Mouse (Mus musculus): ENCODE results near the gene Olfr45. TPM values are rescaled to one million over a fixed set of nuclear protein-coding genes. Genes with fewer than 3 reads are reported as not detected.
"Not testable (repeated sequence)": the region's sequence is repeated elsewhere in the genome, so short reads cannot be mapped to it uniquely, and the experiment has no call there.

Gene Olfr45
- not detected in 2 replicates for polyA plus RNA-seq (2015; fragmentation: Nextera tagmentation; extraction: Ambion mirVana)

DNA sequence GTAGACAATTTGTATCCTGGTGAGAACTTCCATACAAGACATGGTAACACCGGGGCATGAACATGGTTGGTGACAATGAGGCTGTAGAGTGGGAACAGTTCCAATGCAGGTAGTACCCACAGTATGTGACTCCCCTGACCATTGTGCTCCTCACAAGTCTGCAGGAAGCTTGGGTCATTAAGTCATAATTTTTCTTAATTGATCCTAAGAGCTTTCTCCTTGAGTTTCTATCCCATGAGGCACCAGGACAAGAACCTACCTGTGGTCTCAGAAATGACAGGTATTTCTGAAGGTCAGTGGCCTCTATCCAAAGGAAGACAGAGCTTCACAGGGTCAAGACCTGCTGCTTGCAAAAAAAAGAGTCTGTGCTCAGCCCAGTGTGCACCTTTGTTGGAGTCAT lies at the start of gene Olfr45:
Gene Olfr45 (plus strand): TSS at position 301 of the 400 bp plus-strand sequence.
- no peak within 1 kb of the TSS for H3K4me2 ChIP-seq
- no peak for ATAC-seq (ENCODE audit: low FRiP score, low read depth)
- no peaks in the 10 kb centered on the region for H3K27me3 ChIP-seq
- H3K36me3 ChIP-seq = no peaks in the 10 kb centered on the region
- WGBS = 93% methylated on average over 1 of the region's 1 CpGs
- no peak within 1 kb of the TSS for H3K27ac ChIP-seq (replicated peaks)
- no peak within 1 kb of the TSS for H3K9ac ChIP-seq
- no peak within 1 kb of the TSS for H3K4me3 ChIP-seq
- H3K4me1 ChIP-seq (replicated peaks) = no peaks in the 10 kb centered on the region
- no peaks in the 10 kb centered on the region for H3K9me3 ChIP-seq

DNA sequence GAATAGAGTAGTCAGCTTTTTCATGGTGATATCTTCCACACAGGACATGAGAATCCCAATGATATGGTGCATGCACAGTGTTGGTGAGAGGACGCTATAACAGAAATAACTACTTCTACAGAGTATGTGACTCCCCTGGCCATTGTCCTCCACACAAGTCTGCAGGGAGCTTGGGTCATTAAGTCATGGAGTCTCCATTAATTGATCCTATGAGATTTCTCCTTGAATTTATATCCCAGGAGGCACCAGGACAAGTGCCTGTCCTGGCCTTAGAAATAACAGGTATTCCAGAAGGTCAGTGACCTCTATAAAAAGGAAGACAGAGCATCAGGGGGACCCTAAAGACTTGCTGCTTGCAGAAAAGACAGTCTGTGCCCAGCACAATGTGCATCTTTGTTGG lies 35.6 kb upstream of the Olfr45 start, which contains the start of gene Olfr53:
Gene Olfr53 (plus strand): TSS at position 301 of the 400 bp plus-strand sequence.
- Histone ChIP-seq H3K9ac (no peak within 1 kb of the TSS), H3K27me3 (no peaks in the 10 kb centered on the region), H3K36me3 (no peaks in the 10 kb centered on the region), H3K9me3 (no peaks in the 10 kb centered on the region), H3K4me3 (no peak within 1 kb of the TSS), H3K27ac (replicated peaks) (no peak within 1 kb of the TSS), H3K4me1 (replicated peaks) (no peaks in the 10 kb centered on the region), H3K4me2 (no peak within 1 kb of the TSS)
- ATAC-seq (ENCODE audit: low FRiP score, low read depth) = no peak
- 84% methylated on average over 1 of the region's 1 CpGs for WGBS

DNA sequence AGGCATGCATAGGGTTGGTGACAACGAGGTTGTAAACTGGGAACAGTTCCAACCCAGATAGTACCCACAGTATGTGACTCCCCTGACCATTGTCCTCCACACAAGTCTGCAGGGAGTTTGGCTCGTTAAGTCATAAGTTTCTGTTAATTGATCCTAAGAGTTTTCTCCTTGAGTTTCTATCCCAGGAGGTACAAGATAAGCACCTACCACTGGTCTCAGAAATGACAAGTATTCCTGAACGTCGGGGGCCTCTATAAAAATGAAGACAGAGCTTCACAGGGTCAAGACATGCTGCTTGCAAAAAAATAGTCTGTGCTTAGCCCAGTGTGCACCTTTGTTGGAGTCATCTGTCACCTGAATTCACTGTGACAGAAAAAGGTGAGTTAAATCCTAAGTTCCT lies 22.1 kb upstream of the Olfr45 start, which contains the start of gene Olfr539:
Gene Olfr539 (plus strand): TSS at position 301 of the 400 bp plus-strand sequence.
- no peaks in the 10 kb centered on the region for H3K4me1 ChIP-seq (replicated peaks)
- H3K27ac ChIP-seq (replicated peaks) = no peak within 1 kb of the TSS
- no peaks in the 10 kb centered on the region for H3K36me3 ChIP-seq
- H3K4me3 ChIP-seq = no peak within 1 kb of the TSS
- 77% methylated on average over 4 of the region's 4 CpGs for WGBS
- H3K9ac ChIP-seq = no peak within 1 kb of the TSS
- no peaks in the 10 kb centered on the region for H3K9me3 ChIP-seq
- H3K4me2 ChIP-seq = no peak within 1 kb of the TSS
- no peaks in the 10 kb centered on the region for H3K27me3 ChIP-seq
- ATAC-seq (ENCODE audit: low FRiP score, low read depth) = no peak

DNA sequence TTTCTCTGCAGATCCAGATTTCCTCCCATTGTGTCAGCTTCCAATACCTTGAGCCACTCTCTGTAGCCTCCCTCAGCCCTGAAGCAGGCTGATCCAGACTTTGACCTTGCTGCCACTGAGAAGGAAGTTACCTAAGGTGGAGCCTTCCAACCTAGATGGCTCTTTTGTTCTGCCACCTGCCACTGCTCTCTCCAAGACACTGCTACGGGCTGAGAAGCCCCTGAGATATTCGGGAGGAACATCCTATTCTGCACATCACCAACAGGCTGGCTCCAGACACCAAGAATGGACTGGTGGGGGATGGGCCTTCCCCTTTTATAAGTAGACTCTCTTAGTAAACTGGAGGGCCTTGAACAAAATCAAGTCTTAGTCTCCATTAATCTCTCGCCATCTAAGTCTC lies 11.1 kb upstream of the Olfr45 start:
- H3K4me3 ChIP-seq; H3K4me1 ChIP-seq (replicated peaks); H3K9ac ChIP-seq; H3K4me2 ChIP-seq; H3K36me3 ChIP-seq; H3K9me3 ChIP-seq; H3K27ac ChIP-seq (replicated peaks); ATAC-seq (ENCODE audit: low FRiP score, low read depth); H3K27me3 ChIP-seq: not testable (repeated sequence)
- WGBS = 91% methylated on average over 3 of the region's 3 CpGs

DNA sequence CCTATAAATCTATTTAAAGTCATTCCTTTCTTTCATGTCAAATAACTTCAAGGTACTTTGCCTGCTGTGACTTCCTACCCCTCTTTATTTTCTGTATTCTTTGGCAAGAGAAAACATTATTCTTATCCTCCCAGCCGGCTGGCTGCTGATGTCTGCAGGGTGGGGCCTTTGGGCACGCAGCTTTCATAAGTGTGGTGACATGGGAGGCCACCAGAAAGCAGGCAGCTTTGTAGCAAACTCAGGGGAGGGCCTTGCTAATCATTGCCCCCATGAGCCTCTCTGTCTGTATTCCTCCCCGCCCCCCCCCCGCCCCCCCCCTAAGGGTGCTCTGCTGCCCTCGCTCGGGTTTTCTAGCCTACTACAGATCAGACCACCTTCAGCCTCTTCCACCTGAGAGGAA lies 5.9 kb upstream of the Olfr45 start:
- Histone ChIP-seq H3K27me3 (no peaks in the 10 kb centered on the region), H3K4me3 (peak overlapping the region; percentile 23), H3K4me1 (replicated peaks) (0 out of 2 replicates have a peak, but pooled peaks cover 5% of the 10 kb centered on the region), H3K27ac (replicated peaks) (no peak overlapping the region), H3K9me3 (peaks cover 6% of the 10 kb centered on the region; the same call in 1 of the 2 replicates), H3K36me3 (no peaks in the 10 kb centered on the region), H3K9ac (0 out of 2 replicates have a peak overlapping the region, but pooled peaks have one; percentile 4), H3K4me2 (peak overlapping the region; percentile 51)
- 3% methylated on average over 5 of the region's 6 CpGs for WGBS
- ATAC-seq (ENCODE audit: low FRiP score, low read depth) = no peak

DNA sequence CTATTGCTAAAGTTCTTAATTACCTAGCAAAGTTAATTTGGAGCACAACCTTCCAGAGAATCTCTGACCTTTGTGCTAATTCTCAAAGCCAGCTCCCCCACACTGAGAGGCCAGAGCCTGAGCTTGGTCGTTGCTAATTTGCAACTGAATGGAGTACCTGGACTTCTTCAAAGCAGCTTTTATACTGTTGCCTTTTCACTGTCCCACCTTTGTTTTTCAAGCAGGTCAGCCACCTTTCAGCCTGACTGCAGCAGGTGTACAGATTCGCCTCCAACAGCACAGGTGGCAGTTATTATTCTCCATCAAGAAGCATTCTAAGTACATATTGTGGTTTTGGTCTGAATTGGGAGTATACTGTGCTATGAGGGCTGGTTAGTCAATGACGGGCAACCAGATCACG lies 2.2 kb upstream of the Olfr45 start:
- not testable (repeated sequence) for ATAC-seq (ENCODE audit: low FRiP score, low read depth); H3K9me3 ChIP-seq; H3K27me3 ChIP-seq; H3K9ac ChIP-seq; H3K36me3 ChIP-seq; H3K4me1 ChIP-seq (replicated peaks); H3K4me3 ChIP-seq; H3K27ac ChIP-seq (replicated peaks); H3K4me2 ChIP-seq
- WGBS = 67% methylated on average over 4 of the region's 4 CpGs

DNA sequence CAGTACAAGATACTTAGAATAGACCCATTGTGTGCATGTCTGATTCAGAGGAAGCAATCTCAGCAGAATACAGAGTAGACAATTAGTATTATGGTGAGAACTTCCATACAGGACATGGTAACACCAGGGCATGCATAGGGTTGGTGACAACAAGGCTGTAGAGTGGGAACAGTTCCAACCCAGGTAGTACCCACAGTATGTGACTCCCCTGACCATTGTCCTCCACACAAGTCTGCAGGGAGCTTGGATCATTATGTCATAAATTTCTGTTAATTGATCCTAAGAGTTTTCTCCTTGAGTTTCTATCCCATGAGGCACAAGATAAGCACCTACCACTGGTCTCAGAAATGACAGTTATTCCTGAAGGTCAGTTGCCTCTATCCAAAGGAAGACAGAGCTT lies 15.2 kb downstream of the Olfr45 start, which contains the start of gene Olfr541:
Gene Olfr541 (plus strand): TSS at position 301 of the 400 bp plus-strand sequence.
- H3K4me1 ChIP-seq (replicated peaks) = no peaks in the 10 kb centered on the region
- no peaks in the 10 kb centered on the region for H3K27me3 ChIP-seq
- H3K9ac ChIP-seq = no peak within 1 kb of the TSS
- no peak for ATAC-seq (ENCODE audit: low FRiP score, low read depth)
- H3K9me3 ChIP-seq = no peaks in the 10 kb centered on the region
- no peaks in the 10 kb centered on the region for H3K36me3 ChIP-seq
- no peak within 1 kb of the TSS for H3K27ac ChIP-seq (replicated peaks)
- no peak within 1 kb of the TSS for H3K4me2 ChIP-seq
- no peak within 1 kb of the TSS for H3K4me3 ChIP-seq

DNA sequence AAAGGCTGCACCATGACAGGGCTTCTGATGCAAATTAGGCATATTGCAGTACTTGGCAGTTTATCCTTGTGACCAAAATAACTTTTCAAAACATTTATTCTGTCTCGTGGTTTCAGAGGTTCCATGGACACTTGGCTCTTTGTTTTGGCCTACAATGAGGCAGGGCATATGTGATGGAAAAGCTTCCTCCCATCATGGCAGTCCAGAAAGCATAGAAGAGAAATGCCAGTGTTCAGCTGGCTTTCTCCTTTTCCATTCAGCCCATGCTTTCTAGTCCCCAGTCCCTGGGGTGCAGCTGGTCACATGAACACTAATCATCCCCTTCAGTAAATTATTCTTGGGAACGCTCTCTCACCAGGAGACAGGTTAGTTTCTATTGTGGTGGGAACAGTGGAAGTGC lies 24.6 kb downstream of the Olfr45 start:
- 13% methylated on average over 2 of the region's 2 CpGs for WGBS
- Histone ChIP-seq H3K4me2 (no peak overlapping the region), H3K27me3 (no peaks in the 10 kb centered on the region), H3K36me3 (no peaks in the 10 kb centered on the region), H3K9ac (no peak overlapping the region), H3K9me3 (no peaks in the 10 kb centered on the region), H3K4me1 (replicated peaks) (no peaks in the 10 kb centered on the region), H3K4me3 (no peak overlapping the region), H3K27ac (replicated peaks) (no peak overlapping the region)
- ATAC-seq (ENCODE audit: low FRiP score, low read depth) = 0 out of 2 replicates have a peak, but pooled peaks have one; percentile 19

DNA sequence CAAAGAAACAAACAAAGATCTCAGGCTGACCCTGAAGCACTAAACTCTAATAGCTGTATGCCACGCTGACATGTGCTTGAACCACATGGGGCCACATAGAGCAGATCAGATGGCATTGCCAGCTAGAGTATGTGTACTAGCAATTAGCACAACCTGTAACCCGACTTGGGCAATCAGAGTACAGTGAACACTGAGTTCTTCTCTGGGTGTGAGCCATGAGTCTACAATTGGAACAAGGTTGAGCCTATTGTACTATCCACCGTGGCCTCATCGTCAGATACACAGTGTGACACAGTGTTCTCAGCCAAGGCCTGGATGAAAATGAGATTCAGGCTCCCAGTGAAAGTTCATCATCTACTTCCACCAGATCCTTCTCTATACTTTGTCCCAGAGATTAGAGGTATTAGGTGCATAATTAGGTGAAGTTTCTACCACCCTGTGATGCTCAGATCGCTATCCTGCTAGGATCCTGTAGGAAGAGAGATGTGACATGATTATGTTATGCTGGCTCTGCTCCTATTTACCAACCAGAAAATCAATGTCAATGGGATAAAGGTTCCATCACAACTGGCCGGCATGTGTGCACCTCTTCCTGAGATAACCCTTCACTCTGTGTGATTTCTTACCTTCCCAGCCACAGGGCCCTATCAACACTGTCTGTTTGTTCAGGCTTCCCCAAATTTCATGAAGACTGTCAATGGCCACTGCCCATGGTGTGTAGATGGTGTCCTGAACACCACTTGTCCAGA lies 26.0 kb downstream of the Olfr45 start:
- no peak for ATAC-seq (ENCODE audit: low FRiP score, low read depth)
- 87% methylated on average over 6 of the region's 6 CpGs for WGBS

DNA sequence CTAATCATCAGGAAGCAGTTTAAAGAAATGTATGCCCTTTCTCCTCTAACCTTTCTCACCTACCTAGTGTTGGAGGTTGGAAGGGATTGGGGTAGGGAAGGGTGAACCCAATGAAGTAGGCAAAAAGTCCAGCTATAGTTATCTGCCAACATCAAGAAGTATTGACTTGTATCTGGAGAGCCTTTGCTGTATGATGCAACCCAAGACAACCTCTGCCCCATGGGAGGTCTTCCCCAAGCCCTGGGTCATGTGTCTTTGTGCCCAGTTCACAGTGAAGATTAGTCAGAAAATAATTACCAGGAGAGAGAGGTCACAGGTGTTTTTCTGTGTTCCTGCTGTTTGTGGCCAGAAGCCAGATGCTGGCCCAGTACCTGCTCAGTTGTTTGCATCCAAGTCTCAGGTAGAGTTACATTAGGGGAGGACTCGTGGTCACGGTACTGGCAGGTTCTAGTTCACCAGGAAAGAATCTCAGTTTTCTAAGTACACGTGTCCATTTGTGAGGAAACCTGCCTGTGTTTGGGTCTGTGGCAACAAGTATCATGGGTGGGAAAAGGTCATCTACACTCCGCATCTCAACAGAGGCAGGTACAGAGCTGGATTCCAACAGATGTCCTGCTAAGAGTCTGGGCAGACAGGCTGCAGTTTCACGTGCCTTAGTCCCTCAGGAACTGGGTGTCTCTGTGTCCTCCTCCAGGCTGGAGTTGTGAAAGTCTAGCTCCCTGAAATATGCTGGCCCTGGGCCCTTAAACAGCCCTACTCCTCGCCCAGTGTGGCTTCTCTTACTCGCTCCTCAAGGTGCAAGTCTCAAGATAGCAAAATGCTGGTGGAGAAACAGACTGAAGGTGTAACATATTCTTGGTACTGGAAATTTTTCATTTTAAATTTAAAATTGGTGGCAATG lies 35.7 kb downstream of the Olfr45 start:
- no peak for ATAC-seq (ENCODE audit: low FRiP score, low read depth)
- Histone ChIP-seq H3K27ac (replicated peaks) (no peak overlapping the region), H3K4me2 (no peak overlapping the region), H3K9ac (no peak overlapping the region), H3K4me3 (no peak overlapping the region), H3K27me3 (no peaks in the 10 kb centered on the region), H3K9me3 (no peaks in the 10 kb centered on the region), H3K4me1 (replicated peaks) (no peaks in the 10 kb centered on the region), H3K36me3 (no peaks in the 10 kb centered on the region)
- 87% methylated on average over 7 of the region's 7 CpGs for WGBS

More for the DNA sequence above, 26.0 kb downstream of the Olfr45 start:
- Histone ChIP-seq H3K4me3 (no peak overlapping the region), H3K4me2 (no peak overlapping the region), H3K9me3 (no peaks in the 10 kb centered on the region), H3K4me1 (replicated peaks) (no peaks in the 10 kb centered on the region), H3K9ac (no peak overlapping the region), H3K36me3 (no peaks in the 10 kb centered on the region), H3K27me3 (no peaks in the 10 kb centered on the region), H3K27ac (replicated peaks) (no peak overlapping the region)

DNA sequence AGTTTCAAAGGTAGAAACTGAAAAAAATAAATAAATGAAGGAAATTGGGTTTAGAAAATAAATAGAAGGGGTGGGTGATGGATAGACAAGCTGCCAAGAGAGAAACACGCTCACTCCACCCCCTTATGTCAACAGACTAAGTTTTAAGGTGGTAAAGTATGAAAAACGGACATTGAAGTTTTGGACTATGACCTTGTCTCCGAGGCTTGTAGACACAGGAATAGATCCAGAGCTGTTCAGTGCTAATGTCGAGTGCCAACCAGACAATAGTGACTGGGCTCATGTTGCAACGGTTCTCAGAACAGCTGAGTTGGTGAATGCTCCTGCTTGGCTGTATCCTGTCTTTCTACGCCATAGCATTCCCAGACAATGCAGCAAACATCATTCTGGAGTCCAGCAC lies 39.3 kb downstream of the Olfr45 start:
- Histone ChIP-seq H3K36me3 (no peaks in the 10 kb centered on the region), H3K27ac (replicated peaks) (no peak overlapping the region), H3K4me3 (no peak overlapping the region), H3K4me1 (replicated peaks) (no peaks in the 10 kb centered on the region), H3K4me2 (no peak overlapping the region), H3K27me3 (no peaks in the 10 kb centered on the region), H3K9ac (no peak overlapping the region), H3K9me3 (no peaks in the 10 kb centered on the region)
- no peak for ATAC-seq (ENCODE audit: low FRiP score, low read depth)
- WGBS = 87% methylated on average over 6 of the region's 6 CpGs

DNA sequence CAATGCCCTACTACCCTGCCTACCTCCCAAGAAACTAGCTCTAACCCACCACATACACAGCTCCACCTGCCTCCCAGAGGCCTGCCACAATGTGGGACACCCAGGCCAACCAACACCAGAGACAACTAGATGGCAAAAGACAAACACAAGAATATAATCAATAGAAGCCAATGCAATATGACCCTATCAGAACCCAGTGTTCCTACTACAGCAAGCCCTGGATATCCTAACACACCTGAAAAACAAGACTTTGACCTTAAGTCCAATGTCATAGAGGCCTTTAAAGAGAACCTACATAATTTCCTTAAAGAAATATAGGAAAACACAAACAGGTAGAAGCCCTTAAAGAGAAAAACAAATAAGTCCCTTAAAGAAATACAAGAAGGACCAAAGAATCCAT lies 43.8 kb downstream of the Olfr45 start:
- no peak for ATAC-seq (ENCODE audit: low FRiP score, low read depth)
- no peak overlapping the region for H3K27ac ChIP-seq (replicated peaks)
- H3K36me3 ChIP-seq = no peaks in the 10 kb centered on the region

More for the DNA sequence above, 43.8 kb downstream of the Olfr45 start:
- H3K4me3 ChIP-seq = no peak overlapping the region
- H3K4me2 ChIP-seq = no peak overlapping the region
- H3K27me3 ChIP-seq = no peaks in the 10 kb centered on the region
- H3K9ac ChIP-seq = no peak overlapping the region
- 0 out of 2 replicates have a peak, but pooled peaks cover 13% of the 10 kb centered on the region for H3K9me3 ChIP-seq
- no peaks in the 10 kb centered on the region for H3K4me1 ChIP-seq (replicated peaks)
